Mouse (Mus musculus) liver, adult 2 months (tissue): ENCODE data around the gene Erg. TPM values are rescaled to one million over a fixed set of nuclear protein-coding genes. Genes with fewer than 3 reads are reported as not detected.
A peak's percentile ranks its signal among the peaks of the same experiment; 100 is the strongest.

Source experiments
- DNase-seq: peaks from one replicate; pipeline ENCODE4 v3.0.0-alpha.2; 2011; ENCODE audit warnings: low read depth, low spot score; ENCODE audit errors: extremely low read depth
- H3K27ac ChIP-seq: fragments of 200-500 bp; replicated peaks from 2 replicates; pipeline ENCODE4 v1.5.1; 2012; ENCODE audit warnings: low read depth, mild to moderate bottlenecking, control low read depth, inconsistent platforms, low read length; ENCODE audit not compliant: insufficient read depth
- H3K27me3 ChIP-seq: fragments of 200-500 bp; 2 replicates; pipeline ENCODE4 v1.6.1; 2012; ENCODE audit warnings: mild to moderate bottlenecking, moderate library complexity, low read length, inconsistent platforms; ENCODE audit not compliant: control insufficient read depth, insufficient read depth
- H3K36me3 ChIP-seq: fragments of 200-500 bp; 2 replicates; pipeline ENCODE4 v1.6.1; 2012; ENCODE audit warnings: low read length, inconsistent platforms; ENCODE audit not compliant: control insufficient read depth, insufficient read depth
- H3K4me1 ChIP-seq: fragments of 200-500 bp; 2 replicates; pipeline ENCODE4 v1.6.1; 2011; ENCODE audit warnings: low read length; ENCODE audit not compliant: control insufficient read depth, insufficient read depth
- H3K4me3 ChIP-seq: fragments of 200-500 bp; 2 replicates; pipeline ENCODE4 v1.5.1; 2011; ENCODE audit warnings: low read depth, mild to moderate bottlenecking, control low read depth, low read length, moderate library complexity; ENCODE audit not compliant: insufficient read depth
- H3K79me2 ChIP-seq: fragments of 200-500 bp; 2 replicates; pipeline ENCODE4 v1.6.1; 2012; ENCODE audit warnings: inconsistent platforms, mild to moderate bottlenecking, low read length, moderate library complexity; ENCODE audit not compliant: control insufficient read depth, insufficient read depth
- H3K9ac ChIP-seq: fragments of 200-500 bp; 2 replicates; pipeline ENCODE4 v1.6.1; 2012; ENCODE audit warnings: low read depth, mild to moderate bottlenecking, control low read depth, inconsistent platforms, low read length
- CTCF ChIP-seq: fragments of 200-500 bp; IDR thresholded peaks from 2 replicates; pipeline ENCODE4 v1.5.1; 2011; ENCODE audit warnings: low read depth, low read length, control low read depth
- POLR2A ChIP-seq: fragments of 200-500 bp; IDR thresholded peaks from 2 replicates; pipeline ENCODE4 v1.6.1; 2011; ENCODE audit warnings: low read length, control low read depth; ENCODE audit not compliant: insufficient read depth; ENCODE audit errors: extremely low read depth
- WGBS: fragments of 180-500 bp; shearing (Covaris S2); methylation state at CpG from one replicate; pipeline ENCODE4 v1.1.7; 2018; 5-methylcytosine and 5-hydroxymethylcytosine counted together
- polyA plus RNA-seq: library from polyadenylated mRNA; depleted of rRNA; stranded (reverse); fragments of >200 nt; gene quantifications from 2 replicates; pipeline ENCODE4 v1.2.3, GENCODE M21; 2012
- total RNA-seq: library from RNA; depleted of rRNA; stranded (reverse); fragments of >200 nt; gene quantifications from 2 replicates; pipeline ENCODE4 v1.2.3, GENCODE M21; 2014

The Erg gene
- total and polyA plus RNA-seq, 2 experiments, result 4.8 to 5.6 TPM

DNA sequence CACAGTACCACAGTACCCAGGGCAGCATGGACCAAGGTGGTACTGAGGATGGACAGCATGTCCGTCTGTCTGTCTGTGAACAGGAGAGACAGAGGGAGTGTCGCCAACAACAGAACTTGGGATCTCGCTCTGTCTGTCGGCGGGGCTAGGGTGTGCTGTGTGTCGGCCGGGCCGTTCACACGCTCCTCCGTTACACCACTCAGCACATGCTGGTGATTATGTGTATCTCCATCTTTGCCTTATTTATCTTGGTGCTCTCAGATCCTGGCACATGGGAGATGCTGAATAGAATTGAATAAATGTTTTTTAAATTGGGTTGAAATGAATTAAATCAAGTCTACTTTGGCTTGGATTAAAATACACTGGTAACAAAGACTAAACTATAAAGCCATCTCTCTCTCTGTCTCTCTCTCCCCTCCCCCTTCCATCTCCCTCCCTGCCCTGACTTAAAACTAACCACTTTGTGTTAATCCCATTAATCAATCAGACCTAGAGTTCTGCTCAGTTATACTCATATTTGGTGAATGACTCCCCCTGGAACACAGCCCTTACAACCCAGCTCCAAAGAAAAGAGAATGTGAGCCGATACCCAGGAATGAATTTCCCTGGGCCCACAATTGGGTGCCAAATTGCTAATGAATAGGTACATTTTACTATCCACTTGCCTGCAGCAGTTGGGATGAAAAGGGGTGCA is 10.6 kb upstream of the Erg start:
- Histone ChIP-seq H3K27me3 (no peaks in the 10 kb centered on the region; the same call in 1 of the 2 replicates), H3K4me1 (no peaks in the 10 kb centered on the region), H3K4me3 (no peak overlapping the region), H3K9ac (no peak overlapping the region), H3K27ac (no peak overlapping the region), H3K79me2 (no peaks in the 10 kb centered on the region), H3K36me3 (no peaks in the 10 kb centered on the region)
- DNase-seq, result no peak
- no peak for TF ChIP-seq CTCF
- TF ChIP-seq POLR2A, result no peak
- 91% methylated on average over 11 of the region's 11 CpGs for WGBS

DNA sequence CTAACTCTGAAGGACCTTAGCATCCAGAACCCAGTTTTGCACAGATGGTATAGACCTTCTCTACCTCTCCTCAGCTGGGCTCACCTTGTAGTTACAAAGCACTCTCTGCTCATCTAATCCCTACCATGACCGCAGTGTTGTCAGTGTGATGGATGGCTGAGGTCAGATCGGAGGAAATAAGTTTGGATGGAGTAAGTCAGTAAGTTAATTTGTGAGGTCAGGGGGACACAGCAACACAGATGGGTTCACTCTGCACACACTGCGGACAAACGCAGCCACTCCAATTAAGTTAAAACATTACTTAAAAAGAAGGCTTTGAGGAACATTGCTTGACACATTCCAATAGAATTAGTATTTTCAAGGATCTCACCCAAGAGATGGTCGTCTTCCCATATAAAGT is 2.5 kb upstream of the Erg start:
- DNase-seq, result no peak
- Histone ChIP-seq H3K27ac (no peak overlapping the region), H3K27me3 (peaks cover 17% of the 10 kb centered on the region), H3K4me1 (no peaks in the 10 kb centered on the region), H3K4me3 (no peak overlapping the region), H3K79me2 (no peaks in the 10 kb centered on the region), H3K9ac (no peak overlapping the region), H3K36me3 (no peaks in the 10 kb centered on the region)
- TF ChIP-seq CTCF, result no peak
- TF ChIP-seq POLR2A, result no peak
- 68% methylated on average over 5 of the region's 5 CpGs for WGBS

DNA sequence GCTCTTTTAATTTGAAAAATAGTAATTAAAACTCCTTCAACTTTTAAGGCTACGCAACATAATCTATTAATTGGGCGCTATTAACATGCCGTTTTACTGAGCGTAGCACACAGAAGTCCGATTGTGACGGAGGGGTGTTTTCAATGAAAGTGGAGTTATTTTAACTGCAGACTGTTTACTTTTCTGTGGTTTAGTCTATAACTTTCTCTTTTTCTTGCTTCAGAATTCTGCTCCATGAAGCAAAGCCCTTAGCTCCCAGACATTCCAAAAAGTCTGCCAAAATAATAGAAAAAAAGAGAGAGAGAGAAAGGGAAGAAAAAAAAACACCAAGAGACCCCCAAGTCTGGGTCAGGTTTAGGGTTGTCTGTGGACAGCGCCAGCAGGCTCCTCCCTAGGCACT is 333 bp upstream of the Erg start:
- H3K4me1 ChIP-seq, result no peaks in the 10 kb centered on the region
- DNase-seq, result no peak
- H3K4me3 ChIP-seq, result no peak overlapping the region
- H3K9ac ChIP-seq, result no peak overlapping the region
- TF ChIP-seq CTCF, result no peak
- no peak for TF ChIP-seq POLR2A
- WGBS, result 60% methylated on average over 7 of the region's 7 CpGs
- H3K79me2 ChIP-seq, result no peaks in the 10 kb centered on the region
- H3K27me3 ChIP-seq, result peaks cover 17% of the 10 kb centered on the region
- no peaks in the 10 kb centered on the region for H3K36me3 ChIP-seq
- no peak overlapping the region for H3K27ac ChIP-seq

DNA sequence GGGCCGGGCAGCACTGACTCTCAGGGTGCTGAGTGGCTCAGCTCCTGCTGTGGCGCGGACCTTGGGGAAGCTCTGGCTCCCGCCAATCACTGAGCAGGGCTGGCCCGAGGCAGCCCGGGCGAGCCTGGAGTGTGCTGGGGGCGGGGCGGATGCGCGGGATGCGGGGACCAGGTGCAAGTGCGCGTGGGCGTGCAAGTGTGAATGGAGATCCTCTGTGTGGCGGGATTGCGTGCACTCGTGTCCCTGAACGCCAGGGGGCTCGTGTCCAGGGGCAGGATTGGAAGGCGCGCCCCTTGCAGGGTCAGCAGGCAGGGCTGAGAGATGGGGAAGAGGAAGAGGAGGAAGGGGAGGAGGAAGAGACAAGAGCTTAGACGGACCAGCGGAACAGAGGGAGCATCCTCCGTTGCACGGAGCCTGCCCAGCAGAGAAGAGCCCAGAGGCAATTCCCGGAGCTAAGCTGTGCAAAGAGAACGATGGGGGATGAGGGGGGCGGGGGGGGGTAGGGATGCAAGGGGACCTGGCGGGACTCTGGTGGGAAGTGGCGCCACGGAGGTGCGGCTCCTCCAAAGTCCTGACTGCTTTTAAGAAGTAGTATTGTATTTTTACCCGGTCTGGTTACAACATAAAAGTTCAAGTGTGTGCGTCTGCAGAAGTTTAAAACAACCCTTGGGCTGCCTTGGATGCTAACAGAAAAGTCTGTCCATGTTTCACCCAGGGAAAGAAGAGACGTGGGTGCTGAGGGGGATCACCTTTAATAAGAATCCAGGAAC is 667 bp downstream of the Erg start:
- Histone ChIP-seq H3K36me3 (no peaks in the 10 kb centered on the region), H3K79me2 (no peaks in the 10 kb centered on the region), H3K27me3 (peaks cover 17% of the 10 kb centered on the region), H3K4me1 (no peaks in the 10 kb centered on the region), H3K27ac (no peak overlapping the region), H3K9ac (no peak overlapping the region), H3K4me3 (peak overlapping the region; percentile 12; the same call in 1 of the 2 replicates)
- TF ChIP-seq CTCF (0 out of 2 replicates have a peak, but pooled peaks have one; percentile 9), POLR2A (no peak)
- DNase-seq, result no peak
- WGBS, result 3% methylated on average over 36 of the region's 36 CpGs

DNA sequence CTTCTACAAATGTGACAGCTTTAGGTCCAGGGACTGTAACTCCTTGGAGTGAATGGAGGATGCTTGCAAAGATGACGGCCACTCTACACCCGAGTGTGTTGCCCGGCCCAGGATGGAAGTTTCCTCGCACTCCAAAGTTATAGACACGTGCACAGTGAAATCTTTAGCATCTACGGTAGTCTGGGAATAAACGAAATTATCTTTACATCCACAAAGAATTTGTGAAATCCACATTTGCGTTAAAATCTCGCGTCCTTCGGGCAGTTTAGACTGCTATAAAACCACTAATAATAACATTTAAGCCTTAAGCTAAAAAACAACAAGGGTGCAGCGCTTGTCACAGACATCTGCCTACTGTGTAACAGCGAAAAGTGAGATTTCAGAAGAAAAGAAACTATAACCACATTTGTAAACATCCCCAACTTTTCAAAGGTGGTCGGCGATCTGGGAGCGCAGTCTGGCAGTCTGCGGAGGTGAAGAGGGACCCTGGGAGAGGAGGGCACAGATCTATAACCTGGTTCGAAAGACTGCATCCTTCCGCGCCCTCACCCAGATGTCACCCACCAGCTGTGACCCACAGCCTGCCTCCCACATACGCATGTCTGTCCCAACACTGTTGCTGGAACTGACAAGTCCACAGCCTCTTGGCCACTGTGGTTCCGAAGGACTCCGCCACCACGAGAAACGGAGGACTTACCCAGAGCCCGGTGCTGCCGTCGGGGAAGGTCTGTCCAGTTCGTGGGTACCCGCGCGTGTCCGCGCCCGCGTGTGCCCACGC is 1.5 kb downstream of the Erg start:
- Histone ChIP-seq H3K27ac (no peak overlapping the region), H3K36me3 (no peaks in the 10 kb centered on the region), H3K9ac (no peak overlapping the region)

More for the DNA sequence above, 1.5 kb downstream of the Erg start:
- no peak for DNase-seq
- Histone ChIP-seq H3K27me3 (peaks cover 17% of the 10 kb centered on the region), H3K4me1 (no peaks in the 10 kb centered on the region), H3K4me3 (no peak overlapping the region), H3K79me2 (no peaks in the 10 kb centered on the region)
- 24% methylated on average over 37 of the region's 37 CpGs for WGBS
- TF ChIP-seq POLR2A (no peak), CTCF (no peak)
